Mouse (Mus musculus): Measurements from ENCODE around the gene Nt5dc3.

DNA sequence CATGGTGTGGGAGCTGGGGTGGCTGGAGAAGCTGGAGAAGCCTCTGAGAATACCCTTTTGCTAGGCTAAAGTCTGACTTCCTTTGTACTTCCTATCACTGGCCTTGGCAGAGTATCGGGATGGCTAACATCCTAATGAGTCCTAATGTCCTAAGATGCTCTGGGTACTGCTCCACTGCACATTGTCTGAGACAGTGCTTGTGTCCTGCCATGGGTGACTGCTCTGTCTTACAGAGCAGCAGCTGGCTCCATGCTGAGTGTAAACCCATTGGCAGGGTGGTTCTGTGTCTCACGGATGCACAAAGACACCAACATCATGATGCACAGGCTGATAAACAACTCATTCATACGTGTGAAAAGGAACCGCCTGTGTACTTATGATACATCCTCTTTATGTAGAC, 70.3 kb downstream of the Nt5dc3 start:
- TF ChIP-seq CTCF (IDR thresholded peaks at IDR 0.05; ENCODE audit: extremely low read depth, insufficient read depth, low read length) = no peak
- TF ChIP-seq POLR2A (IDR thresholded peaks at IDR 0.05; ENCODE audit: extremely low read depth, insufficient read depth, low read length) = no peak
